Mouse (Mus musculus): ENCODE results near the gene Olfr1341.
A peak's percentile ranks its signal among the peaks of the same experiment; 100 is the strongest.

Olfr1341 gene

GRCm38 (mm10) chr4:118703223-118703622 lies at the start of gene Olfr1341:
Gene Olfr1341 (plus strand): TSS chr4:118703523.
- DNase-seq = no peak

- DNase-seq = no peak
These were observed 44.7 kb upstream of the Olfr1341 start, which contains the start of gene Olfr62 for GRCm38 (mm10) chr4:118658652-118659051. Gene Olfr62 (plus strand): TSS chr4:118658952.

- no peak for DNase-seq
These were observed 16.2 kb upstream of the Olfr1341 start for GRCm38 (mm10) chr4:118687086-118687485.

GRCm38 (mm10) chr4:118692412-118692973 lies 10.8 kb upstream of the Olfr1341 start, which contains the start of gene Olfr1342:
Gene Olfr1342 (minus strand): TSS chr4:118692756.
- no peak for DNase-seq

- no peak for DNase-seq
These were observed 9.5 kb upstream of the Olfr1341 start for GRCm38 (mm10) chr4:118693812-118694211.

GRCm38 (mm10) chr4:118708086-118708485 lies 4.8 kb downstream of the Olfr1341 start:
- DNase-seq = no peak

- DNase-seq = no peak
These were observed 8.3 kb downstream of the Olfr1341 start for GRCm38 (mm10) chr4:118711656-118712055.

GRCm38 (mm10) chr4:118719838-118720237 lies 16.5 kb downstream of the Olfr1341 start, which contains the start of gene Olfr1340:
Gene Olfr1340 (plus strand): TSS chr4:118720138.
- DNase-seq = no peak

- DNase-seq = no peak
These were observed 18.6 kb downstream of the Olfr1341 start for GRCm38 (mm10) chr4:118721742-118722483.

- no peak for DNase-seq
These were observed 28.6 kb downstream of the Olfr1341 start, which contains the start of gene Olfr1339 for GRCm38 (mm10) chr4:118731875-118732274. Gene Olfr1339 (plus strand): TSS chr4:118732175.

- no peak for DNase-seq
These were observed 36.3 kb downstream of the Olfr1341 start for GRCm38 (mm10) chr4:118739574-118739973.

GRCm38 (mm10) chr4:118740988-118741698 lies 37.8 kb downstream of the Olfr1341 start:
- no peak for DNase-seq

GRCm38 (mm10) chr4:118741881-118742280 lies 38.6 kb downstream of the Olfr1341 start:
- DNase-seq = peak; percentile 32 to 52

- DNase-seq = no peak
These were observed 55.3 kb downstream of the Olfr1341 start, which contains the start of gene Olfr1338 for GRCm38 (mm10) chr4:118758637-118759036. Gene Olfr1338 (minus strand): TSS chr4:118758737.

Measured in cerebellum, postnatal 14 days (tissue).